ENCODE assay signal across 10 mouse cellular contexts in the genomic region with DNA sequence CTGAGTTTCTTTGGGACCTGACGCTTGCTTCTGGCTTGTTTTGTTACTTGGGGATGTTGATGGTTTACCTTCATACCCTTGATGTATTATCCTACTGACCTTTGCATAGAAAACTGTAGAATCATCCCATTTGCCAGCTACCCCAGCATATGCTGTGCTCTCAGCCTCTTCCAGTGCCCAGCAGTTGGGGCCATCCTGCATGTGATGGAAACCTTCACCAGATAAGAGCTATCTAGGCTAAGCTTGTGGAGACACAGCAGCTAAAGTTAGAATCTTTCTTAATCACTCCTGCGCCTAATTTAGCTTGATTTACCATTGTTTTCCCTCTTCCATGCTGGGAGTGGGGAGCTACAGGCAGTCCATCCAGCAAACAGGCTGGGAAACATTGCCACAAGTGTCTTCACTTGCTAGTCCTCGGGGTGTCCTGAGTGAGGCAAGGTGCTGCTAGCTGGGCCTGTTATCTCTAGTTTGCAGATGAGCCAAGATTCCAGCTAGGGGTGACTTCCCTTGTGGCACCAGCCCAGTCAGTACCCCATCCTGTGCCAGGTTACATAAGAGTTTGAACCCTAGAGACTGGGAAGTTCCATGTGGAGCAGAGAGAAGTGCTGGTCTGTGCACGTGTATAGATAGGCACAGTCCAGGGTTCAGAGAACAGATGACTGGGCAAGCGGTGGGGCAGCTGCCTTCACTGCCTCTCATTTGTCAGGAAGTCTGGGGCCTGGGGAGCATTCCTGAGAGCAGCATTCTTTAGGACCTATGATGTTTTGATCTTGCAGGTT. TPM values are rescaled to one million over a fixed set of nuclear protein-coding genes. Genes with fewer than 3 reads are reported as not detected.
A peak's percentile ranks its signal among the peaks of the same experiment; 100 is the strongest.
DNase-seq lines count a peak whose midpoint lies in the region; ATAC-seq and TF ChIP-seq lines count a peak whose summit lies in the region.
"Had no signal": no experiment of that assay in that cellular context is flagged by ENCODE, and none has a peak within 500 bp of the region (broad histone marks: within the 10 kb centered on the region; RNA-seq: fewer than 3 reads in every experiment).

No protein-coding gene starts in this region.

- intact Hi-C loops in heart, postnatal 25 days (cut with DNase I), result no loop called here
- intact Hi-C loops in left cerebral cortex, postnatal 4 days (cut with DNase I), result no loop called here

- DNase-seq in cerebellum, adult 18-20 months, result peak; percentile 47 to 58
- DNase-seq in cerebellum, adult 8-10 months, result no peak
- peak; percentile 66 for DNase-seq in heart, postnatal 25 days (ENCODE audit: low spot score)
- peak; percentile 51 for DNase-seq in liver, embryonic 13.5 days
- DNase-seq in urinary bladder, postnatal 14 days (ENCODE audit: low spot score), result no peak
- DNase-seq in left cerebral cortex, postnatal 4 days, result no peak
- DNase-seq in frontal cortex, postnatal 25 days (ENCODE audit: low spot score in 2 of 2), result no peak

- no peak for TF ChIP-seq POLR2A in bone marrow macrophage, adult 2 months (IDR thresholded peaks at IDR 0.05; ENCODE audit: borderline replicate concordance, low read depth, low read length)

- H3K36me3 ChIP-seq in liver, embryonic 13.5 days, result no peaks in the 10 kb centered on the region

- no peak overlapping the region for H3K4me3 ChIP-seq in bone marrow macrophage, adult 2 months (ENCODE audit: insufficient read depth, low read length)
- H3K4me3 ChIP-seq in liver, embryonic 13.5 days (replicated peaks), result no peak overlapping the region
- H3K4me3 ChIP-seq: embryonic facial prominence, embryonic 15.5 days had no signal

- no peaks in the 10 kb centered on the region for H3K9me3 ChIP-seq in liver, embryonic 13.5 days (replicated peaks)
- H3K9me3 ChIP-seq: embryonic facial prominence, embryonic 15.5 days had no signal

- H3K9ac ChIP-seq in liver, embryonic 13.5 days, result peak overlapping the region; percentile 44
- H3K9ac ChIP-seq: embryonic facial prominence, embryonic 15.5 days had no signal

- H3K27me3 ChIP-seq in liver, embryonic 13.5 days, result no peaks in the 10 kb centered on the region
- H3K27me3 ChIP-seq: embryonic facial prominence, embryonic 15.5 days had no signal

- H3K4me1 ChIP-seq in bone marrow macrophage, adult 2 months (ENCODE audit: control insufficient read depth, insufficient read depth, low read length), result peaks cover 51% of the 10 kb centered on the region
- peaks cover 50% of the 10 kb centered on the region for H3K4me1 ChIP-seq in liver, embryonic 13.5 days (replicated peaks)

- 19% methylated on average over 5 of the region's 5 CpGs for WGBS in liver, embryonic 13.5 days (ENCODE audit: insufficient replicate concordance)

- H3K27ac ChIP-seq in bone marrow macrophage, adult 2 months (ENCODE audit: insufficient read depth, low read depth, low read length), result peak overlapping the region; percentile 16
- peak overlapping the region; percentile 78 for H3K27ac ChIP-seq in liver, embryonic 13.5 days
- H3K27ac ChIP-seq: embryonic facial prominence, embryonic 15.5 days; macrophage had no signal

- TF ChIP-seq CTCF in bone marrow macrophage, adult 2 months (IDR thresholded peaks at IDR 0.05; ENCODE audit: low read depth, low read length), result no peak

- peak overlapping the region; percentile 47 for H3K4me2 ChIP-seq in liver, embryonic 13.5 days
- H3K4me2 ChIP-seq: embryonic facial prominence, embryonic 15.5 days had no signal

- ATAC-seq in liver, embryonic 13.5 days (ENCODE audit: low read depth), result peak; percentile 89

RNA-seq across cellular contexts. Expression of gene Mgrn1, which starts 10.4 kb away (rescaled TPM):
- polyA plus RNA-seq in bone marrow macrophage, adult 2 months (2012; ENCODE audit: insufficient read depth, insufficient read length, missing spikeins), result 66.4 and 75.4 TPM in 2 replicates
- 100 to 1,000 TPM; 147 to 148 TPM for total RNA-seq in heart, postnatal 25 days (2021)
- polyA plus RNA-seq in liver, embryonic 13.5 days (2015; fragmentation: Nextera tagmentation; extraction: Ambion mirVana), result 22.6 and 24.5 TPM in 2 replicates
- total RNA-seq in left cerebral cortex, postnatal 4 days (2021), result 100 to 1,000 TPM; 152 to 163 TPM

RNA-seq across cellular contexts. Expression of gene Ubald1, which starts 16.3 kb away (rescaled TPM):
- polyA plus RNA-seq in bone marrow macrophage, adult 2 months (2012; ENCODE audit: insufficient read depth, insufficient read length, missing spikeins), result 68.4 and 72.6 TPM in 2 replicates
- total RNA-seq in heart, postnatal 25 days (2021), result 10 to 100 TPM; 20.2 to 20.9 TPM
- 12.3 and 13.3 TPM in 2 replicates for polyA plus RNA-seq in liver, embryonic 13.5 days (2015; fragmentation: Nextera tagmentation; extraction: Ambion mirVana)
- 10 to 100 TPM; 58.5 to 59.1 TPM for total RNA-seq in left cerebral cortex, postnatal 4 days (2021)

RNA-seq across cellular contexts. Expression of gene Nudt16l1, which starts 42.1 kb away (rescaled TPM):
- 44.3 and 55.0 TPM in 2 replicates for polyA plus RNA-seq in bone marrow macrophage, adult 2 months (2012; ENCODE audit: insufficient read depth, insufficient read length, missing spikeins)
- total RNA-seq in heart, postnatal 25 days (2021), result 10 to 100 TPM; 20.5 to 24.3 TPM
- polyA plus RNA-seq in liver, embryonic 13.5 days (2015; fragmentation: Nextera tagmentation; extraction: Ambion mirVana), result 53.6 and 55.1 TPM in 2 replicates
- 10 to 100 TPM; 65.9 to 68.9 TPM for total RNA-seq in left cerebral cortex, postnatal 4 days (2021)

Comparison
In these comparisons a context has a peak if more than half of its experiments do, and no peak if none do; other contexts are left out.
1. DNase-seq: peak in cerebellum, adult 18-20 months (2 of 2), heart, postnatal 25 days (single experiment) and liver, embryonic 13.5 days (single experiment); none in cerebellum, adult 8-10 months (single experiment), urinary bladder, postnatal 14 days (single experiment), left cerebral cortex, postnatal 4 days (single experiment) and frontal cortex, postnatal 25 days (0 of 2).